Mouse (Mus musculus) liver (tissue): ENCODE measurements around the gene Tjp1.

Experiments used
- DNase-seq: peaks from one replicate; pipeline ENCODE4 v3.0.0-alpha.2; 2020; ENCODE audit warnings: mixed read lengths

The Tjp1 gene

DNA sequence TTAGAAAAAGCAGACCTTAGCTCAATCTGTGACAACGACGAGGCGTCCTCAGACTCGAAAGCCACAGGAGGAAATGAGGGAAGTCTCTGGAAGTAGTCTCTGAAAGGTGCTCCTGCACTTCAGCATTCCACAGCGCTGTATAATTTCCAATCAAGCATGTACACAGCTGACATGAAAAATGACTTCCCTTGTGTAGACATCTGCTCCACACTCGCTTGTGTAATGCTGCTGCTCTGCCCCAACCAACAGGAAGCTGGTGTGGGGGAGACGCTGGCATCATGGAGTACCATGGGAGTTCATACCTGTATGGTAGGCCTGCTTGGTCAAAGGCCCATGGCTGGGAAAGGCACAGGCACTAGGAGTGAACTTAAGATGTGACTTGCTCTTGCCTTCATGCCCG lies 103.1 kb downstream of the Tjp1 start:
- no peak for DNase-seq

DNA sequence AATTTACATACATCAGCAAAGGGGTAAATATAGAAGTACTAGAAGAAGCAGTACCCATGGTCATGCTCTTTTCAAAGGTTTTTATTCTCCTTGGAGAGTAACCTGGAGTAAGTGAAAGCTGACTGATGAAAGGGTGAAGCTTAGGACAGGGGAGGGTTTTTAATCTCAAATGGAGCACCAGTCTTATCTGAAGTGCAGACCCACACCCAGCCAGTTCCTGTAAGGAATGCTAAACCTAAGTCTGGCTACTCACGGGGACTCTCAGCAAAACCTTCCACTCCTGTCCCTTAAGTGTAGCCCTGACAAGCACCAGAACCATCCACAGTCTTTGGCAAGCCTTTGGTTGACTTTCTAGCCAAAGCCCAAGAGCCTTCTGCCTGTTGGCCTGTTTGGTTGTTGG lies 105.1 kb downstream of the Tjp1 start:
- no peak for DNase-seq

DNA sequence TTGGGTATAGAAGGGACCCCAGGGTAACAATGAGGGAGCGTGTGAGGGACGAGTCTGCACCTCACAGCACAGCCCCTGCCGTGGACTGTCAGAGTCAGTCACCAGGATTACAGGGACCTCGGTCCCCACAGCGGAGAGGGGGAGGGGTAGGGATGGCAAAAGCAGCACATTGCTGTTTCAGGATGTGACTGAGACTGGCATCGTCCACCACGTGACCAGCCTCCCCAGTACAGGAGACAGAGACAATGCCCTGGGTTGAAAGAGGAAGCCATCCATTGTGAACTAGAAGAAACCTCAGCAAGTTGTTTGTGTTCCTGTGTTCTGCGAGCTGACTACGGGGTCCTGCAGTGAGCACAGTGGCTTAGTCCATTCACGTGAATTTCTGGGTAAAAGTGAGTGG lies 106.1 kb downstream of the Tjp1 start:
- peak; percentile 42 for DNase-seq

DNA sequence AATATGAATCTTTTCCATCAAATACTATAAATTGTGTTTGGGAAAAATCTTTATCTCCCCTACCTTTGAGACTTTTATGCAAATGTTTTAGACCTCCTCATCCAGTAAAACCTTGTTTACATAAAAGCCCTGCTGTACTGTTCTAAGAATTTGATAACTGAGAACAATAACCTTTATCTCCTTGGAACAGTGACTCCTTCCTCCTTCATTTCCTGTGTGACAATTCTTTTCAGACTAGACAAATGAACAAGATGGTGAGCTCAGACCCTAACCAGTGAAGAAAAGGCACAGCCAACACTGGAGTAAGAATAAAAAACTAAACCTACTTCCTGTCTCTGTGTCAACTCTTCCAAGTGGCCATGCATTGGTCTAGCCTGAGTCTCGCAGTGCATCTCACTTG lies 107.7 kb downstream of the Tjp1 start:
- DNase-seq = no peak

DNA sequence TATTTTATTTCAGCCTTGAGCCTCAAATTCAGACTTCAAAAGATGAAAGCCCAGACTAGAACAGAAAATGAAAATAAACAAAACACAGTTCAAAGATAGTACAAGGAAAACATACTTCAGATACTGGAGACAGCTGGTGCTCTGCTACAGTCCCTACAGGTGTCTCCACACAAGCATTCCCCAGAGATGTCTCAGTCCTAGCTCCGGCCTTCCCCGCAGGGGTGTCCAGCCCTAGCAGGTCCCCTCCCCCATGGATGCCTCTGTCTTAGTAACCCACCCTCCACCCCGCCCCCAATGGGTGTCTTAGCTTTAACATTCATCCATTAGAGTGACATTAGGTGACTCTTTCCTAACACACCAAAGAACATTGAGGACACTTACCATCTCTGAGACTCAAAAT lies 108.6 kb downstream of the Tjp1 start:
- no peak for DNase-seq

DNA sequence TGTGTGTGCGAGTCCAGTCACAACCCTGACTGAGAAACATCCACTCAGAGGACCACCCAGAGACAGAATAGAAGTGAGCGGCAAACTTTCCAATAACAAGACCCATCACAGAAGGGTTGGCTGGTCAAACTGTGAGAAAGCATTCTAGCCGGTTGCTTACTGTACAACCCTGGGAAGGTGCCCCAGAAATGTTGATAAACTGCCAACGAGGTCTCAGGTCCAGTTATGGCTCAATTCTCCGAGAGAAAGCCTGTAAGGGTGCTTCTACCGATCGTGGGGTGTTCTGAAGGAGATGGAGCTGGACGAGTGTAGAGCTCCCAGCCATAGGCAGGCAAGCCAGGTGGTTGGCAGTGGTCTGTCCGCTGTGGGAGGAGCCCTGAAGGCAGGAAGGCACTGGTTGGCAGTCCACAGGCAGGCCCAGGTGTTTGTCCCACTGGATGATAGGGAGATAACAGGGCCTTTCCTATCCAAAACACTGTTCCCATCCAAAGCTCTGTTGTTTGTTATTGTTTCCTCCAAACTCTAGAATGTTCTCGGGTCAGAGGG lies 109.1 kb downstream of the Tjp1 start:
- no peak for DNase-seq

DNA sequence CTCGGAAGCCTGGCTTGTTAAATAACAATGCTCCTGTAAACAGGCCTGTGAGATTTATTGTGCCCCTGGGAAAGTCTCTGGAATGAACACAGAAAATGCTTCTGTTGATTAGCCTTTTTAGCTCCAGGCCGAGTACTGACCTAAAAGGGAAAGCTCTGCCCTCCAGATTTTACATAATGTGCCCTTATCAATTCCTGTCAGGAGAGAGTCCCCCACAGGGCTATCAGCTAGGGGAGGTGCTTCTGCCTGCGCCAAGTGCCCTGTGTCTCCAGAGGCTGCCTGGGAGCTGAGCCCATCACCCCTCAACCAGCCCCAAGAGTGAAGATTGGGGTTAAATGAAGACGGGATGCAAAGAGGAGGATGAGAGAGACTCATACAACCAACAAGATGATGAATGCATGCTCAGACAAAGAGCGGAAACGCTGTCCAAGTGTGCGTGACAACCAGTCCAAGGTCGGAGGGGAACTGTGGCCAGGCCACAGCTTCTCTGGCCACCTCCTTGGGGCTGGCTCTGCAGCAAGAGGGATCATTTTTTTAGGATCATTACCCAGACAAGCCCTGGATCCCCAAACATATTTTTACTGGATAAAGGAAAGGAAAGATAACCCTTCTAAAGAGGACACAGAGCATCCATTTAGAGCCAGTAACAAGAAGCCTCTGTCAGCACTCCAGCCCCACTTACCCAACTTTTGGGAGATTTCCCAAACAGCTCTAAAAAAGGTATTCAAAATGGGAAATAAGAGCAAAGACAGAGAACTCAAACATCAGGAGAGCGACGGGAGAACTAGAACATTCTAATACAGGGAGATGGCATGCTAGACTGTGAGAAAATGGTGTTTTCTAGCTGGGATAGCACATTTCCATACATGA lies 110.1 kb downstream of the Tjp1 start:
- peak; percentile 10 for DNase-seq

DNA sequence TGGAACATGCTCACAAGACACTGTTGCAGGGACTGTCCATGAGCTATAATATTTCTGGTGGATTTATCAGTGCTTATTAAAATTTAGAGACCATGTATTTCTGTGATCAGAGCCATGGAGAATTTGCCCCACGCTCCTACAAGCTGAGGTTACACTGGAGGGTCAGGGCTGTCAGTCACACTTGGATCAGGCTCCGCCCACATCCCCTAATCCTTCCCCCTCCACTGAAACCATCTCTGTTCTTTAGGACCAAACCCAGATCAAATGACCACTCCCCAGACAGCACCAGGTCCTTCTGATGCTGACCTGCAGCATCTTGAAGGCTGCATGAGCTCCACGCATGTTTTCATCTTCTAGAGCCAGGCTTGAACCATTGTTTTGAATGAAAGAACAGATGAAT lies 111.1 kb downstream of the Tjp1 start:
- DNase-seq = no peak

DNA sequence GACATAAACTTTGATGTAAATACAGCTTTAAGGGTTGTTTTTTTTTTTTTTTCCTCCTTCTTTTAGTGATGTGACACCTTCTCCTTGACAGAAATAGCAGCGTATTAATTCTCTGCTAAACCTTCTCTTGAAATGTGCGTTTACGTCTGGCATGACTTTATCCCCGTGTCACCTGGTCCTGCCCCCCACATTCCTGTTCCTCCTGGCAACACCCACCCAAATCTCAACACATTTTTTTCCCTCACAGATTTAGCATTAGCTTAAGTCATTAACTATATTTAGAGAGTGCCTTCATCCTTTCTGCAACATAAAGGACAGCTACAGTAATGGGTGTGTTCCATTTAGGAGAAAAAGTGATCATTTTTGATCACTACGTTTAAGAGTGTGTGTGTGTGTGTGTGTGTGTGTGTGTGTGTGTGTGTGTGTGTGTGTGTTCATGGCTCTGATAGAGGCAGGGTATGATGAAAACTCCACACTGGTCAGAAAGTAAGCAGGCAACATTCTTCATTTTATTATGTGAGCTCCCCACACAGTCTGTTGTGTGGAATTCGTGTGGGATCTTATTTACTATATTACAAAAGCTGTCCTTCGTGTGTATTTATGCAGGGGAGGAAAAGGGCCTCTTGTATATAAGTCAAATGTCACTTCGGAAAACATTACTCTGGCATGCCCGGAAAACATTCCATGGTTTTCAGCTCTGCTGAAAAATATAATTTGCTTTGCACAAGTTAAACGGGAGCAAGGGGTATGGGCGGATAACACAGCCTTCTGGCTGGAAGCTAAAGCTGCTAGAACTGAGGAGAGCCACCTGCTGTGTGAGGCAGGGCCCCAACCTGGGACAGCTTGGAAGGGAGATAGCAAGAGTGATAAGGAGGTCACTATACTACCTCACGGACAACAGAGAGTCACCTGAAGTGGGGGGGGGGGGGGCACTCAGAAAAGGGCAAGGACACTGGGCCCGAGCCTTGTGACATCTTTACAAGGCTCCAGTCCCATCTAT lies 113.3 kb downstream of the Tjp1 start:
- no peak for DNase-seq

DNA sequence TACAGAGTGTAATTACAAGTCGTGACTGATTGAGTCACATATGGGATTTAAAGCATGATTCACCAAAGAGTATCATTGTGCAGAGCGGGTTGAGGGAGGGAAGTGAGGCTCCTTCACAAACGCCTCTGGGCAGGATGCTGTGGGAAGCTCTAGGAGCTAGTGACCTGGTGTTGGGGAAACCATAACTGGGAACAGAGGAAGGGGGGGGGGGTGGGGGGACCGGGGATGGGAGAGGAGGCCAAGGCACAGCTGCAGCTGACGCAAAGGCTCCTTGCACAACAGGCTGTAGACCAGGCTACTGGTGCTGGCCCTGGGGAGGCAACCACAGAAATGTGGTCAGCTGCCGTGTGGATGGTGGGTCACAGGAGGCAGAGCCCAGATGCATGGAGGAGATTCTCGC lies 116.9 kb downstream of the Tjp1 start:
- DNase-seq = peak; percentile 24

DNA sequence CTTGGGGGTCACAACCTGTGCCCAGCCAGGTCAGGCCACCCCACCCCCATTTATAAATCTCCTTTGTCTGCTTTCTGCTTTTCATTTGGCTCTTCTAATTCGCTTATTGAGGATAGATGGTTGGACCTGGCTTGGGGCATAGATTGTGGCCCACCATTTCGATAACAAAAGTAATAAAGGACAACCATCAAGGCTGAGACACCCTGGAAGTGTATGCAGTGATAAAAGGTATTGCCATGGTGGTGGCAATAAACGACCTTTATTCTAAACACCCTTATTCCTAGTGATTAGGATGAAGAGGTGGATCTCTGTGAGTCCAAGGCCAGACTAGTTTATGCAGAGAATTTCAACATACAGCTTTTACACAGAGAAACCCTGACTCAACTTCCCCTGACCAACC lies 121.2 kb downstream of the Tjp1 start:
- no peak for DNase-seq

DNA sequence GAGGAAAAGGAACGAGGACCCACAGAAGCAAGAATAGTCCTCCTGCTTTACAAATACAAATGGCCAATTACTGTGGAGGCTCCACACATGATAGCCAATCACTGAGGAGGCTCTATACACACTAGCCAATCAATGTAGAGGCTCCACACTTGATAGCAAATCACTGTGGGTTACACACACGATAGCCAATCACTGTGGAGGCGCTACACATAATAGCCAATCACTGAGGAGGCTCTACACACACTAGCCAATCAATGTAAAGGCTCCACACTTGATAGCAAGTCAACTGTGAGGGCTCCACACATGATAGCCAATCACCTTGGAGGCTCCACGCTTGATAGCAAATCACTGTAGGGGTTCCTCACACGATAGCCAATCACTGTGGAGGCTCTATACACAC lies 125.1 kb downstream of the Tjp1 start:
- DNase-seq = no peak

DNA sequence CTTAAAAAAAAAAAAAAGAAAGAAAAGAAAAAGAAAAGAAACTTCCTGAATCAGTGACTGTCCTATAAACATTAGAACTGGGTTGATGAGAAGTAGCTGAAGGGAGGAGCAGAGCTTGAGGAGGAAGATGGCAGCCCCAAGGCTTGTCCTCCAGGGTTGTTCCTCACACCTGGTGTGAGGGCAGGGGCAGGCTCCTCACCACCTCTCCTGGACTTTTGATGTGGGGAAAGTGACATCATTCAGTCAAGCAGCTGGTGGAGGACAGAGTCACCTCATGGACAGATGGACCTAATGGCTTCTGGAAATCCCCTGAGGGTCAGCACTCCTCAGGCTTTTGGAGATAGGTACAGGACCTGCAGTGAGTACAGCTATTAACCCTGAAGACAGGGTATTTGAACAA lies 126.0 kb downstream of the Tjp1 start:
- no peak for DNase-seq

DNA sequence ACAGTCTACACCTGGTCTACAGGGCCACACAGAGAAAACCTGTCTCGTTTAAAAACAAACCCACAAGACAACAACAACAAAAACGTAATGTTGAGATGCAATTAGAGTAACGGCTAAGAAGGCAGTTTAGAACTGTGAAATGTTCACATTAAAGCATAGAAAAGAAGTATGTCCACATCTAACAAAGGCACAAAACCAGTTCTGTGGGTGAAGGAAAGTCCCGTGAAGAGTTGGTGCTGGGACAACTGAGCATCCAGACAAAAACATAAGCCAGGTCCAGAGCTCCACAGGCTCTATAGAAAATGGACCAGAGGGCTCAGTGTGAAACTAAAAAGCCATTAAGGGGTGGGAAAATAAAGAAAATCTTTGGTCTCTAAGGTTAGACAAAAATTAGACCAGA lies 131.7 kb downstream of the Tjp1 start:
- DNase-seq = no peak

DNA sequence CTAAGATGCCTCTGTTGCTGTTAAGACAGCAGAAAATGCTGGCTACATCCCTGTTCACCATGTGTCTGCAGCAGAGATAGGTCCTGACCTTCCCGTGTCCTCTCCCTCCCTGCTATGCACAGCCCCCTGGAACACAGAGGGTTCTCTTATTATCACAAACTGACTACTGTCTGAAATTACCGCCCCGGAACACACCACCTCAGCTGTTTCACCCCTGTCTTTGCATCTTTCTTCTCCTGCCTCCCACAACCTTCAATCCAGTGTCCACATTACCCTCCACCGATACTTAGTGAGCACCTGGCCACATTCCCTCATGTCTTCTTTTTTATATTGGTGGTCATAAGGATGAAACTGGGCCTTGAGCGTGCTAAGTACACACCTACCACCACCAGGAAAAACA lies 132.4 kb downstream of the Tjp1 start:
- no peak for DNase-seq

DNA sequence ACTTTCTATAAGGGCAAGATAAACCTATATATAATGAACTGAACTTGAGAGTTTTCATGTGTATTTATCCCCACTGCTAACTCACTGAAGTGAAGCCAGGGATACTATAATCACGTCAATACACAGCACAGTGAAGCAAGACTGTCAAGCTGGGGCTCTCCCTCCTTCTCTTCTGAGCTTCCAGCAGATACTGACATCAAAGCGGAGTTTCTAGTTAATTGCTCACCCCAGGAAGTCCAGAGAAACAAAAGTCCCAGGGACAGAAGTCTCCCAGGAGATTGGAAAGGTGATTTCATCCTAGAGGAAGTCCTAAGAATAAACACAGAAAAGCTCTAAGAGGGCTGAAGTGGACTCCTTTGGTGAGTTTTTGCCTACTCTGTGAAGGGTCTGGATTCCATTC lies 132.9 kb downstream of the Tjp1 start:
- no peak for DNase-seq

DNA sequence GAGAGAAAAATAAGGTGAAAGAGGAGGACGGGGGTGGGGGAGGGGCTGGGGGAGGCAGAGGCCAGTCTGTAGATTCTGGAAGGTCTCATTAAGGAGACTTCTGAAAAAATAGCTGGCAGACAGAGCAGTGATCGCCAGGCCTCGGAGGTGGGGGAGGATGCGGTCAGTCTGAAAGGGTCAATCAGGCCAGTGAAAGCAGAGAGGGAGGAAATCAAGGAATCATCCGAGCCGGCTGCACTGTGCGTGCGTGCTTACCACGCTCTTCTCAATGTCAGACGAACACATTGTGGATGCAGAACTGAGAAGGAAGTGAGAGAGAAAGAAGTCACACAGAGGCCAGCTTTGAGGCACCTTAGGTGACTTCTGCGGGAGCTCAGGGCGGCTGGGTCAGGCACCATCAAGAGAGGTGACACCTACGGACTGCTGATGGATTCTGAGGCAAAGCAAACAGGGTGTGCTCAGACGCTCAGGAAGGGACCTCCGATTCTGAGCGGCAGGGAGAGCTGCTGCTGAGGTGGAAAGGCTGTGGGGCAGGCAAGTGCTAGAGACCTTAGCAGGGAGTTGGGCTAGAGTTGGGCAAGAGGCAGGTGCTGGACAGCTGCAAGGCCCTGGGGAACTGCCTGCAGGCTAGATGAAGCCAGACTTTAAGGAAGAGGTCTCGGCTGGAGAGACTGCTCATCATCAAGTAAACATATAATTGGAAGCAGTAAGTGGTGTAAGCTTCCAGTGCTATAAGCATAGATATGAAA lies 133.7 kb downstream of the Tjp1 start:
- DNase-seq = no peak

DNA sequence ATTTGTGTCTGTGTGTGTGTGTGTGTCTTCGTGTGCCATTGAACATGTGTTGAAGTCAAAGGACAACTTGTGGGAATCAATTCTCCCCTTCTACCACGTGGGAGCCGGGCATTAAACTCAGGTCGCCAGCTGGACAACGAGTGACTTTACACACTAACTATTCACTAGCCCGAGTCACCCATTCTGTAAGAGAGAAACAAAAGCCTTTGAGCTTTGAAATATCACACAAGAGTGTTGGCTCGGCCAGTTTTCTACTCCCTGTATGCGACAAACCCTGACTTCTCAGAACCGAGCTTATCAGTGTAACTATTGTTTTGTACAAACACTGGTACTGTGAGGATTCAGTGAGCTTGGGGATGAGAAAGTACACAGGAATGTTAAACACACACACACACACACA lies 134.6 kb downstream of the Tjp1 start:
- DNase-seq = no peak

DNA sequence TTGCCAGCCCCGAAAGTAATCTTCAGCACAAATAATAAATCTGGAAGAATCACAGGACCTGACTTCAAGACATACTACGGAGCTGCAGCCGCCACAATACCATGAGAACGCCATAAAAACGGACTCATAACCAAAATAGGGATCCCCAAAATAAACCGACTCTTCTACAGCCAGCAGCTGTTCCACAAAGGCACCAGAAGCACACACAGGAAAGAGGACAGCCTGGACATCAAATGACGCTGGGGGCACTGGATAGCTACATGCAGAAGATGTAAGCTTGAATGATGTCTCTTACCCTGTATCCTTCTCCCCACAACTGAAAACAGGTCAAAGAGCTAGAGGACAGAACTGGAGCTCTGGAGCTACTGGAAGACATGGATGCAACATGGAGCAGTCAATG lies 138.0 kb downstream of the Tjp1 start:
- DNase-seq = no peak

DNA sequence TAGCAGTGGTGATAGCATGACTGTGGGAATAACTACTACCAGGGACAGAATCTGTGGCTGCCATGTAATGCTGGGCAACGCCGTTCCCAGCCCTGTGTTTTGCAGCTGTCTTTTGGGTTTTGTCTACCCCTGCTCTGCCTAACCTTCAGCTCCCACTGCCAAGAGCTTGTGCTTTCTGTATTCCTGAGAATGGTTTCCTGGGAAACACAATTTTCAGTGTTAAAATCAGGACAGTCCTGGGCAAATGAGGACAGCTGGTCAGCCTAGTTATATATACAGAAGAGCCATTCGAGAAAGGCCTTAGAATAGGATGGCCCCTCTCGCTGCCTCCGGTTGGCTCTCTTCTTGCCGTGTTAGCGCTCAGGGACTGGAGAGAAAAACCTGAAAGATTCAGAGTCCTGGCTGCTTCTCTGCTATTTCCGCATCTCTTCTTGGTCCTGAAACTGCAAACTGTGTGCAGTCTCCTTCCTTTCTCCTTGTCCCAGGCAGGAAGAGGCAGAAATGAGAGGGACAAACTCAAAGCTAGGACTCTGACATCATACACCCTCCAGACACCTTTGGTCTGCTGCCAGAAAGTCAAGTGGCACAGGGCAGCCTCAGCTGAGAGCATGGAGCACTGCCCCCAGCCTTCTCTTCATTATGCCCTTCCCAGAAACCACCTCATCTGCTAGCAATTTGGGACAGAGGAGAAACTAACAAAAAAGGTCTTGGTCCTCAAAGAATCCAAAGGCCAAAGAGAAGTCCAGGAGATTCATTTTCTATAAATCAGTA lies 139.2 kb downstream of the Tjp1 start:
- no peak for DNase-seq

DNA sequence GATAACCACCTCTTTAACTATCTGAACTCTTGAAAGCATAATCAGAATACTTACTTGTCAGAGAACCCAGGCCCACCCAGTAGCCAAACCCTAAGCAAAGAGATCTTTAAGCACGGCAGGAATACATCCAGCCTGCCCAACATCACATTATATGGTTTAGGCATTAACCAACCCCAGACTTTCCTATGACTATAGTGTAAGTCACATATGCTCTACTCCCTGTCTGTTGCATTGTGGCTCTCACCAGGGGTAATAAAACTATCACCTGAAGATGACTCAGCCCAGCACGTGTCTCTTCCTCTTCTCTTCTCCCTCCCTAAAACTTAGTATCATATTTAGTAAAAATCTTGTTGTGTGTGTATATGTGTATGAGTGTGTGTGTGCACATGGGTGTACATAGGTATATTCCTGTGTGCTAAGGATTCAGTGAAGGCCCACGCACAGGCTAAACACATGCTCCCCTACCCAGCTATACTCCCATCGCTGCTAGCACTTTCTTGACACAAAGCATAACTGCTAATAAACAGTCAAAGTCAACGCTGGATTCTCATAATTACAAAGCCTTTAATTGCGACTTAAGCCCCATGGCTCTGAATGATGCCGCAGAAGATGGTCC lies 139.9 kb downstream of the Tjp1 start:
- DNase-seq = no peak

DNA sequence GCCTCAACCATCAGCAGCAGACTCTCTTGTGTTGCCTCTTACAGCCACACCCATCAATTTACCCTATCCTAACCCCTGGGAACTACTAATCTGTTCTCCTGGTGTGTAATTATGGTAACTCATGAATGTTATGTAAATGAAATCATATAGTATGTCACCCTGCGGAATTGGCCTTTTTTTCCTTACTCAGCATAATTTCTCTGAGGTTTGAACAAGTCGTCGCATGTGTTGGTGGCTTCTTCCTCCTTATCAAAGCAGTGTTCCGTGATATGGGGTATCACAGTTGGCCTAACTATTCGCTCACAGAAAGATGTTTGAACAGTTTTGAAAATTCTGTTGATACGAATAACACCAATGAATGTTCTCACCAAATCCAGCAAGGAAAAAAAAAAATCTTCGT lies 142.8 kb downstream of the Tjp1 start:
- DNase-seq = no peak
